Mouse (Mus musculus) right cerebral cortex, adult 18-20 months (tissue): ENCODE results near the gene Cryba4.

Source experiments
- DNase-seq: peaks from one replicate; pipeline ENCODE4 v3.0.0; 2022; ENCODE audit warnings: mixed read lengths

Gene Cryba4

DNA sequence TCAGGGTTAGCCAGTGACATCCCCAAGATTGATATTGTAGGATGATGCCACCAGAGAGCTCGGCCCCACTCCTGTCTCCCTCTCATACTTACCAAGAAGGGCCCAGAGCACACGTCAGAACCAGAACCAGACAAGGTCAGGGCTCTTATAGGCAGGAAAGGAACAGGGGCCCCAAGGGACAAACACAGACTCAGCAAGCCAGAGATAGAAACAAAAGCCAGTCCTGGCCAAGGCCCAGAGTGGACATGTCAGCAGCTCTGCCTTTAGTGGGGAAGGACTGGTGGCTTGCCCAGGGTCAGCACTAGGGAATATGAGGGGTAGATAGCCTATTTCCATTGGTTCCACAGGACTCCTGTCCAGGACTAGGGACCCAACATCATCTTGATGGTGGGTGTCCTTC is at the start of gene Cryba4:
Gene Cryba4, minus strand, starts transcription at position 119 of the 400 bp plus-strand sequence.
- DNase-seq = no peak

- no peak for DNase-seq
These were observed 49.4 kb upstream of the Cryba4 start for GRCm38 (mm10) chr5:112301694-112302093.

DNA sequence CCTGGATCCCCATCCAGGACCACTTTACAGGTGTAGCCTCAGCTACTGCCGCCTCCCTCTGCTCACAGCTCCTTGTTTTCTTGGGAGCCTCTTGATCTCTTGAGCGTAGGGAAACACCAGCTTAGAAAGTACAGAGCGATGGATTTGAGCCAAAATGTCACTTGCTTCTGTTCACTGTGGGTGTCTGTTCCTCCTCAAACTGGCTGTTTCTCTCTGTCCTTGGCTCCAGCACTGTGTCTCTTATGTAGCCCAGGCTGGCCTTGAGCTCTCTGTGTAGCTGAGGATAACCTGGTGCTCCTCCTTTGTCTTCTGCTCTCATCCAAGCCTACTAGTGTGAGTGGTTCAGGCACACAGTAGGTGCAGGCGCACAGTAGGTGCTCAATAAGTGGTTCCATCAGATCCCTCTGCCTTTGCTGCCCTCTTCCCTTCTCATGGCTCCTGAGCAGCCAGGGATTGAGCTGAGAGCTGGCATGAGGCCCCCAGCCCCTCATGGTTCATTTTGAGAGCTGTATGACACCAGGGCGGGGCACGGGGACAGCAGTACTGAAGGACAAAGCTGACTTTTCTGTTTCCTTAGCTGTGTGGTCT is 48.5 kb upstream of the Cryba4 start:
- peak; percentile 38 for DNase-seq

- no peak for DNase-seq
These were observed 47.8 kb upstream of the Cryba4 start for GRCm38 (mm10) chr5:112300112-112300511.

GRCm38 (mm10) chr5:112299399-112299798 is 47.1 kb upstream of the Cryba4 start:
- DNase-seq = no peak

DNA sequence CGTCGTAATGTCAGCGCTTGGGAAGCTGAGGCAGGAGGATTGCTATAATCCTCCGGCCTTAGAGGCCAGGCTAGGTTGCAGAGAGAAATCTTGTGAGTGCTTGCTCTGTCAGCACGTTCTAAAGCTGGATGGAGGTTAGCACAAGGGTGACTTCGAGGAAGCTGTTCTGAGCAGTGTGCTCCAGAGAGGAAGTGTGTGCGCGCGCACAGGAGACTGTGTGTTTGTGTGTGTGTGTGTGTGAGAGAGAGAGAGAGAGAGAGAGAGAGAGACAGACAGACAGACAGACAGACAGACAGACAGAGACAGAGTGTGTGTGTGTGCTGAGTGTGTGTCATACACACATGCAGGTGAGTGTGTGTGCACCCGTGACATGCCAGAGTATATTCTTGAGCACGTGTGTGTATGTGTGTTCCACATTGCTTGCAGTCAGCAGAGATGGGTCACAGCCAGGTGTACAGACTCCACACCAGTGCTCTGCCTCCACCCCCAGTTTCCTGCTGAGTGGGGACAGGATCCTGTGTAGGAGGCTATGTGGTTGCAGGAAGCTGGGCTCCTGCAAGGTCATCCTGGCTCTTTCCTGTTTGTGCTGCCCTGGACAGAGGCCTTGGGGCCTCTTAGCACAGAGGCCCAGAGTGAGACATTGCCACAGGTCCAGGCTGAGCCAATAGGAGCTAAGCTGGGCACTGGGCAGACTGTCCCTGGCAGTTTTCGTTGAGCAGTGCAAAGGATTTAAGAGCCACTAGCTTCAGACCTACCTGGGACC is 46.1 kb upstream of the Cryba4 start:
- DNase-seq = no peak

- no peak for DNase-seq
These were observed 44.9 kb upstream of the Cryba4 start for GRCm38 (mm10) chr5:112297257-112297656.

- DNase-seq = no peak
These were observed 44.3 kb upstream of the Cryba4 start for GRCm38 (mm10) chr5:112296404-112297181.

DNA sequence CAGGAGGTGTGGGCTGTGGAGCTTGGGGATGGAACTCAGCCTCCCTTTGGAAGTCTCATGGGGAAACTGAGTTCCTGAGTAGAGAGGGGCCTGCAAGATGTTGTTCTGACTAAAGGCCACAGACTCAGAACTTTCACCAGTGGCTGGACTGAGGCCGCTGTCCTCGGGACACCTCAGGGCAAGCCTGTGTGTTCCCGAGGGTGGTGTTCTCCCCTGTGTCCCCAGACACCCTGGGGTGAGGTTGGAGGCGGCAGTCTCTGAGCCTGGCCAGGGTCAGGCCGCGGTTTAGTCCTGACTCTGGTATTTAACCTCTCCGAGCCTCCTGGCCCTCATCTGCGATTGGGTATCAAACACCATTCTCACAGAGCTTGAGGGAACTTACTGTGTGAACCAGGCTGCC is 43.2 kb upstream of the Cryba4 start:
- DNase-seq = no peak

DNA sequence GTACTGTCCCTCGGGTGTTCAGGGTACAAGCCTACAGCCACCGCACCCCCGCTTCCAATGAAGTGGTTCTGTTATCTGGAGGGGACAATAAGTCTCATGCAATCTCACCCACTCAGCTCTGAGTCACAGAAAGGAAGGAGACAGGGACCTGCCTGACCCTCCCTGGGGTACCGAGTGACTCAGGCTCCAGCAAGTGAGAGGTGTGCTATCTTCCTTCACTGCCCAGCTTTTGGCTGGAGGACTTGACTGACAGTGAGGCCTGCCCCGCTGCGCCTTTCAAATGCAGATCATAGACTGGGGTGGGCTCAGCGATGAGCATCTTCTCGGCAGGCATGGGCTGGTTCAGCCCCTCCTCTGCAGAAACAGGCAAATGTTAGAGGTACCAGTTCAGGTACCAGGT is 42.8 kb upstream of the Cryba4 start:
- DNase-seq = no peak

DNA sequence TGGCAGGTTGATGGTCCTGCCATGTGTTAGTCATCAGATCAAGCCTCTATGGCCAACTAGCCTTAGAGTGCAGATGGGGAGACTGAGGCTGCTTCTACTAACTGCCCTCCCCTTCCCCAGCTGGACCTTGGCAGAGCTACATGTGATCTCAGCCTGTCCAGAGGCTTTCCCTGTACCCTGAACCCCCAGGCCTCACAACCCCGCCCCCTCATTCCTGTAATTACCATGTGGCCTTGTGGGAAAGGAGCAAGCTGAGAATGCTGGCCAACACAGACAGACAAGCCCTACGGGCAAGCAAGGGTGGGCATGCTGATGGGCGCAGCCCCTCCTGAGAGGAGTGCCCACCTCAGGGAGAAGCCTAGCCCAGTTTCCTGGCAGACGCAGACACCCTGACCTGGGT is 42.4 kb upstream of the Cryba4 start:
- no peak for DNase-seq

DNA sequence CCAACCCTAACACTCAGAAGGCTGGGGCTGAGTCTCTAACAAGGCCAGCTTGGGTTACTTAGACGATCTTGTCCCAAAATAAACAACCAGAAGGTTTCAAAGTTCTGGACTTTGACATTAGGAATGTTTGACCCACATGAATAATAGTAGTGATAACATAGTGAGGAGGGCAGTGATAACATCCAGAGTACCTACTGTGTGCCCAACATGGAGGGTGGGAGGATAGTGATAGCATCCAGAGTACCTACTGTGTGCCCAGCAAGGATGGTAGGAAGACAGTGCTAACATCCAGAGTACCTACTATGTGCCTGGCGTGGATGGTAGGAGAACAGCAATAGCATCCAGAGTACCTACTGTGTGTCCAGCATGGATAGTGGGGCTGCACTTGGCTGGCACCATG is 41.5 kb upstream of the Cryba4 start:
- no peak for DNase-seq

DNA sequence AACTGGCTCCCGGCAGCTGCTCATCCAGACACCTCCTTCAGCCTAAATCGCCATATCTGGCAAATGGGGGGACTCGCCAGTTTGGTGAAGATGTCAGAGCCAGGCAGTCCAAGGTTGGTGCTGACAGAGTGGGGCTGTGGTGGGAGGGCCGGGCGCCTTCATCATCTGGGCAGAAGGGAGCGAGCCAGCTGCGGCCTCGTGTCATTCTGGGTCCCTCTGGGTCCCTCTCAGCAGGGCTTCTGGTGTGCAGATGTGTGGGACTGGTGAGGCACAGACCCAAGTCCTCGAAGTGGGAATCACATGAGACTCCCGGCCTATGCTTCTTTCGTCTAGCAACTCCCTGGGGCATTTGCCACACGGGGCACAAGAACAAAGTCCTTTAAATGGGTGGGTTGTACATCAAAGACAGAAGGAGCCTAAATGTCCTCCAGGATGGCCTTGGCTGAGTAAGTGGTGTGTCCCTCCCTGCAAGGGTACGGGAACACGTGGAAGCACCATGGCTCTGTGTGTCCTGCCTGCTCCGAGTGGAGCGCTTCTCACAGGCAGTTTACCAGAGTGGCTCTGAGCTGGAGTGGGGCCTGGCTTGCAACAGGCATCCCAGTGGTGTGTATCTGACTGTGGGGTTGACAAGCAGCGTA is 40.1 kb upstream of the Cryba4 start:
- DNase-seq = no peak

GRCm38 (mm10) chr5:112291866-112292265 is 39.5 kb upstream of the Cryba4 start:
- no peak for DNase-seq

DNA sequence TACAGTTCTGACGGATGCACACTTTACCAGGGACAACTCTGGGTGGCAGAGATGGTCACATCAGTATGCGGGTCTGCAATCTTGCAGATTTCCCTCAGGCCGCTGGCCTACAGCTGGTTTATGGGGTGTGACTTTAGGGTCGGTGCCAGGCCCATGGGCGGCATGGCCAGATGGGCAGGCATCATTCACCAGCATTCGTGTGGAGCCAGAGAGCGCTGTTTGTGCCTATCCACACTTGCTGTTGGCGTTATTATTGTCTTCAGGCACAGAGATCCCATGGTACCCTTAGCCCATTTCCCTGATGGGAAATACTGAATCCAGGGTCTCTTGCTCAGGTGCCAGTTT is 38.2 kb upstream of the Cryba4 start:
- no peak for DNase-seq

DNA sequence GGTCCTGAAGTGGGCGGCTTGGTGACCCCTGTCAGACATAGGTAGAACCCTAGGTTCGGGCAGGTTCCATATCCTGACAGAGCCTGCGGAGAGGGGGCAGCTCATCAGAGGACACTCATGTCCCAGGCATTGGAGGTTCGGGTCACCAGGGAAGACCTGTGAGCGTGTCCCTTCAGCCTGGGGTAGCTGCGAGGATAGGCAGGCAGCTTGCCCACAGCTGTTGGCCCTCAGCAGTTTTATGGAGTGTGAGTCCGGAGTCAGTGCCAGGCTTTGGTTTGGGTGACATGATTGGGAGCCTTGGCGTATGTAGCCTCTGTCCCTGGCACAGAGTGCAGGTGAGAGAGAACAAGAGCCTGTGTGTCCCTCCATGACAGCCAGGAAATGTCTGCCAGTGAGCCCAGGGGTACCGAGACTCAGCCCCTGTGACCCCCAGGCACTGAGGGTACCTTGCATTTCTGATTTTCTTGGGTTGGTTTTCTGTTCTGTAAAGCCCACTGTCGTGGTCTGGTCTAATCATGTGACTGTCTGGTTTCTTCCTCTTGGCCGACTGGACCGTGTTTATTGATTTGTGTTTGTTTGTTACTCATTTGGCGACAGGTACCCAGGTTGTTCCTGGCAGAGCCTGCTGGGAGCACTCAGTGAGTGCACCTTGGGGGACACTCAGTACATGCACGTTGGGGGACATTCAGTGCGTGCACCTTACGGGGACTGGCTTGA is 37.7 kb upstream of the Cryba4 start:
- DNase-seq = no peak

DNA sequence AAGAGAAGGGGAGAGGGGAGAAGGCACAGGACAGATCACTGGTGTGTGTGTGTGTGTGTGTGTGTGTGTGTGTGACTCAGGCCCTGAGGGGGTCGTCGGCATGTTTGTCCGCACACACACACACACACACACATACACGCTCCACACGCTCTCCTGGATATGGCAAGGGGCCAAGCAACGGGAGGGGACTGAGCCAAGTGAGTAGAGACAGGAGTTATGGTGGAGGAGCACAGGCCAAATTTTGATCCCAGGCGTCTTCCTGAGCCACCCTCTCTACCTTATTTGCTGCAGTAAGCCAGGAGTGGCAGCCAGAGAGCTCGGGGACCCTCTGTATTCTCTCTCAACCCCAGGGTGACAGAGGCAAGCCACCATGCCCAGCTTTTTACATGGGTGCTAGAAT is 36.9 kb upstream of the Cryba4 start:
- no peak for DNase-seq

DNA sequence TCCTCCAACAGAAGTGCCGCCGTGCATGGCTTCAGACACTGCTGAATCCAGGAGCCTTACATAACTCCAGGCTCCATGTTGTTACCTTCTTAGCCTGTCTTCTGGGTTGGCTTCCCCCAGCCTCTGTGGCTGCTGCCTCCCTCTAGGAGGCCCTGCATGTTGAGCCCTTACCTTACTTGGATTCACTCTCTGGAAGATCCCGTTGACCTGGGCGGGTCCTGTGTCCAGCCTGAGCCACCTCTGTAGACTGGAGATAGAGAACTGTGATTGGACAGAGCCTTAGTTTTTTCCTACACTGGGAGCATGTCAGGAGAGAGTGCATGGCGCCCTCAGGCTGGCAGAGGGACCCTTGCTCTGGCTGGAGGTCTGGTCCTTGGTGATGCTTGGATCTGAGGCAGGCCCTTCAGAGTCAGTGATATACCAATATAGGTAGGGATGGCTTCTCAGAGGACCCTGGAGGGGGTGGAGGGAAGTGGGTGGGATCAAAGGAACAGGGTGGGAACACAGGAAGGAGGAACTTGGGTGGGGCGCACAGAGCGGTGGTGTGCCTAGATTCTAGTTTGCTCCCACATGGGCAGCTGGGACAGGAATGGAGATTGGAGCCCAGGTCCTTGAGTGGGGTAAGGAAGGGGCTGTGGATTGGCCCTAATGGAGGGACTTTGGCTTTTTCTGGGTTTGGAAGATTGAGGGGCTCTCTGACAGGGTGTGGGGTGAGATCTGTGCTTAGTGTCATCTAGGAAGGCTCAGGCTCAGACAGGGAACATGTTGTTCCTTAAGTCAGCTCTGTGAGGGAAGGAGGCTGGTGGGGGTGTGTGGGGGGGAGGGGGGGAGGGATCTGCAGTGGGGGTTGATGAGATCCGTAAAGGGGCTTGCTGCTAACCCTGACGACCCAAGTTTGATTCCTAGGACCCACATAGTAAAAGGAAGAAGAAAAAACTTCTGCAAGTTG is 36.1 kb upstream of the Cryba4 start:
- DNase-seq = no peak

DNA sequence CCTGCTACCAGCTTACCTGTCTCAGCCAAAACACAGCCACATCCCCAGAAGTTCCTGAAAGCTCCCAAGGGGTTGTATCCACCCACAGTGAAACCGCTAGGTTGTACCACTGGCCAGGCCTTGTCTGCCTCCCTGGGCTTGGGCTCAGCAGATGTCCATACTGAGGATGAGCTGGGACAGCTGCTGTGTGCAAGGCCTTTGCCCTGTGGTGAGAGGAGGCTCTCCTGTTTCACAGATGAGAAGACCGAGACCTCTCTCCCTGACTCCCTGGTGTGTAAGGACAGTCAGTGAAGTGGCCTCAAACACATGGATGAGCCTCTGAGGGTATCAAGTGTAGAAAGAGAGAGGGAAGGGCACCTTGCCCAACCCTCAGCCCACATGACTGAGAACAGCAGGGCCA is 35.3 kb upstream of the Cryba4 start:
- no peak for DNase-seq

- no peak for DNase-seq
These were observed 34.8 kb upstream of the Cryba4 start for GRCm38 (mm10) chr5:112286984-112287641.

- DNase-seq = no peak
These were observed 34.3 kb upstream of the Cryba4 start for GRCm38 (mm10) chr5:112286608-112286983.
